Mouse (Mus musculus) forebrain, embryonic 16.5 days (tissue): ENCODE results near the gene Mtch2. TPM values are rescaled to one million over a fixed set of nuclear protein-coding genes. Genes with fewer than 3 reads are reported as not detected.

Source experiments
- ATAC-seq: fragments of 200-750 bp; cut with Nextera tagmentation; 2 replicates; pipeline ENCODE4 v1.8.0; 2017; ENCODE audit warnings: mild to moderate bottlenecking, moderate library complexity
- H3K27ac ChIP-seq: fragments of 300-500 bp; sonication (generic); 2 replicates; pipeline ENCODE4 v1.5.1; 2014; ENCODE audit warnings: low read length, control low read depth
- H3K27me3 ChIP-seq: fragments of 300-500 bp; sonication (generic); replicated peaks from 2 replicates; pipeline ENCODE4 v1.6.1; 2014; ENCODE audit warnings: low read length; ENCODE audit not compliant: control insufficient read depth, insufficient read depth
- H3K36me3 ChIP-seq: fragments of 300-500 bp; sonication (generic); 2 replicates; pipeline ENCODE4 v1.6.1; 2014; ENCODE audit not compliant: control insufficient read depth, insufficient read depth
- H3K4me1 ChIP-seq: fragments of 300-500 bp; sonication (generic); replicated peaks from 2 replicates; pipeline ENCODE4 v1.6.1; 2014; ENCODE audit warnings: low read length; ENCODE audit not compliant: control insufficient read depth, insufficient read depth
- H3K4me2 ChIP-seq: fragments of 300-500 bp; sonication (generic); 2 replicates; pipeline ENCODE4 v1.6.1; 2014; ENCODE audit warnings: mild to moderate bottlenecking, low read length, control low read depth
- H3K4me3 ChIP-seq: fragments of 300-500 bp; sonication (generic); replicated peaks from 2 replicates; pipeline ENCODE4 v1.5.1; 2014; ENCODE audit warnings: mild to moderate bottlenecking, low read length, control low read depth
- H3K9ac ChIP-seq: fragments of 300-500 bp; sonication (generic); replicated peaks from 2 replicates; pipeline ENCODE4 v1.6.1; 2014; ENCODE audit warnings: low read depth, low read length, control low read depth
- H3K9me3 ChIP-seq: fragments of 300-500 bp; sonication (generic); 2 replicates; pipeline ENCODE4 v1.6.1; 2016; ENCODE audit warnings: low read length; ENCODE audit not compliant: control insufficient read depth
- WGBS: fragments of 180-500 bp; shearing (Covaris S2); extraction: QIAGEN DNeasy Blood & Tissue Kit; methylation state at CpG from one replicate; pipeline ENCODE4 v1.1.7; 2014; 5-methylcytosine and 5-hydroxymethylcytosine counted together
- polyA plus RNA-seq: library from polyadenylated mRNA; unstranded; fragments of >200 nt; fragmentation: Nextera tagmentation; extraction: Ambion mirVana; gene quantifications from 2 replicates; pipeline ENCODE4 v1.2.1, GENCODE M21; 2015

Mtch2 gene
- 264 and 287 TPM in 2 replicates for polyA plus RNA-seq

DNA sequence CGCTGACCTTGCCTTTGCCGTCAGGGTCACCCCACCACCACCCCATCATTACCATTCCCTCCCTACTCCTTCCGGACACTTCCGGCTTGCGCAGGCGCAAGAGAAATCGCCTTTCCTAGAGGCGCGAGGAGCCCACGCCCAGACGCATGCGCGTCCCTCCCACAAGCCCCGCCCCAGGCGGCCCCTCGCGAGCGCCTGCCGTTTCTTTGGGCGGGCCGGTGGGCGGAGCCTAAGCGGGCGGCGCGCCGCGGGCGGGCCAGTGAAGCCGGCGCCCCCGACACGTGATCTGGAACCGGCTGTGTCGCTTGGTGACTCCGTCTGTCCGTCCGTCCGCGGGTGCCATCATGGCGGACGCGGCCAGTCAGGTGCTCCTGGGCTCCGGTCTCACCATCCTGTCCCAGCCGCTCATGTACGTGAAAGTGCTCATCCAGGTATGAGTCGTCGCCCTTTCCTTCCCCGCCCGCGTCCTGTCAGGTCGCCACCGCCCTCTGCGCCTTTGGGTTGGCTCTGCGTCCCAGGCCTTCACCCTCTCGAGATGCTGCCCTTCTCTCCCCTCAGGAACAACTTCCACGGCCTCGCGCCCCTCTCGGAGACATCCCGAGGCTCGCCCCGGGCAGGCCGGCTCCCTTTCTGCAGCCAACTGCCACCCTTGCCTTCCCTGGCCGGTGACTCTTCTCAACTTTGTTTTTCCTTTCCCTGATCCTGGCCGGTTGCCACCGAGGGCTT, at the start of gene Mtch2:
TSS of gene Mtch2 (plus strand) at position 201 of the 726 bp plus-strand sequence.
- Histone ChIP-seq H3K9ac (peak within 1 kb of the TSS; percentile 75), H3K36me3 (peaks cover 10% of the 10 kb centered on the region; the same call in 1 of the 2 replicates), H3K4me2 (peak within 1 kb of the TSS; percentile 80), H3K9me3 (no peaks in the 10 kb centered on the region), H3K27me3 (no peaks in the 10 kb centered on the region), H3K4me1 (peaks cover 17% of the 10 kb centered on the region), H3K4me3 (peak within 1 kb of the TSS; percentile 77), H3K27ac (peak within 1 kb of the TSS; percentile 84)
- ATAC-seq, result peak; percentile 96
- under 1% methylated on average over 58 of the region's 67 CpGs for WGBS

- Histone ChIP-seq H3K4me2 (no peak overlapping the region), H3K4me1 (no peaks in the 10 kb centered on the region), H3K4me3 (no peak overlapping the region), H3K36me3 (no peaks in the 10 kb centered on the region), H3K27ac (no peak overlapping the region), H3K9me3 (no peaks in the 10 kb centered on the region), H3K27me3 (no peaks in the 10 kb centered on the region), H3K9ac (no peak overlapping the region)
- no peak for ATAC-seq
- 84% methylated on average over 6 of the region's 6 CpGs for WGBS
These were observed 38.5 kb upstream of the Mtch2 start for GRCm38 (mm10) chr2:90808241-90809126.

- no peaks in the 10 kb centered on the region for H3K4me1 ChIP-seq
- H3K9ac ChIP-seq, result no peak overlapping the region
- no peaks in the 10 kb centered on the region for H3K9me3 ChIP-seq
- no peaks in the 10 kb centered on the region for H3K27me3 ChIP-seq
- H3K4me3 ChIP-seq, result no peak overlapping the region
- no peaks in the 10 kb centered on the region for H3K36me3 ChIP-seq
- no peak for ATAC-seq
- no peak overlapping the region for H3K27ac ChIP-seq
- H3K4me2 ChIP-seq, result no peak overlapping the region
- WGBS, result 87% methylated on average over 8 of the region's 8 CpGs
These were observed 36.2 kb upstream of the Mtch2 start for GRCm38 (mm10) chr2:90810751-90811150.

- no peaks in the 10 kb centered on the region for H3K9me3 ChIP-seq
- 81% methylated on average over 2 of the region's 2 CpGs for WGBS
- no peak for ATAC-seq
These were observed 31.7 kb upstream of the Mtch2 start for GRCm38 (mm10) chr2:90815266-90815665.

DNA sequence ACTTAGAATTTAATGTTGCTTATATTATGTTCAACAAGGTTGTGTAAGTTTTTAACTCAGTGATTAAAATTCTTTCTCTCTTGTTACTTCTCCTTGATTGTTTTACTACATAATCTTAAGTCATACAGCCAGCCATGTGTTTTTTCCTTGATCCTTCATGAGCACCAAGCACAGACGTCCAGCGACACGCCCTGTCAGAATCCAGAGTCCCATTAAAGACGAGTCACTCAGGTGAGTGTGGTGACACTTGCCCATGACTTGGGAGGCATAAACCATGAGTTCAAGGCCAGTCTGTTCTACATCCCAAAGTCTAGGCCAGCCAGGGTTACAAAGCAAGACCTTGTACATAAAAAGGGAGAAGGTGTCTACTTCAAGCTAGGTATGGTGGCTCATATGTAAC, 30.8 kb upstream of the Mtch2 start:
- WGBS, result 84% methylated on average over 4 of the region's 4 CpGs

More at GRCm38 (mm10) chr2:90815266-90815665, 31.7 kb upstream of the Mtch2 start:
- Histone ChIP-seq H3K36me3 (no peaks in the 10 kb centered on the region), H3K27ac (no peak overlapping the region), H3K27me3 (no peaks in the 10 kb centered on the region), H3K4me2 (no peak overlapping the region), H3K4me1 (no peaks in the 10 kb centered on the region), H3K9ac (no peak overlapping the region), H3K4me3 (no peak overlapping the region)

GRCm38 (mm10) chr2:90818710-90819109, 28.2 kb upstream of the Mtch2 start:
- H3K27ac ChIP-seq, result no peak overlapping the region

More for the DNA sequence above, 30.8 kb upstream of the Mtch2 start:
- Histone ChIP-seq H3K27ac (no peak overlapping the region), H3K36me3 (no peaks in the 10 kb centered on the region), H3K27me3 (no peaks in the 10 kb centered on the region), H3K9me3 (no peaks in the 10 kb centered on the region), H3K4me3 (no peak overlapping the region), H3K9ac (no peak overlapping the region), H3K4me1 (no peaks in the 10 kb centered on the region), H3K4me2 (no peak overlapping the region)
- ATAC-seq, result no peak

GRCm38 (mm10) chr2:90820894-90821293, 26.1 kb upstream of the Mtch2 start:
- Histone ChIP-seq H3K36me3 (no peaks in the 10 kb centered on the region), H3K27ac (no peak overlapping the region), H3K4me1 (0 out of 2 replicates have a peak, but pooled peaks cover 2% of the 10 kb centered on the region), H3K4me2 (no peak overlapping the region), H3K9me3 (no peaks in the 10 kb centered on the region), H3K9ac (no peak overlapping the region), H3K4me3 (no peak overlapping the region), H3K27me3 (no peaks in the 10 kb centered on the region)
- WGBS, result 87% methylated on average over 3 of the region's 3 CpGs
- no peak for ATAC-seq

More at GRCm38 (mm10) chr2:90818710-90819109, 28.2 kb upstream of the Mtch2 start:
- Histone ChIP-seq H3K4me1 (no peaks in the 10 kb centered on the region), H3K36me3 (no peaks in the 10 kb centered on the region), H3K9ac (no peak overlapping the region), H3K9me3 (no peaks in the 10 kb centered on the region), H3K4me2 (no peak overlapping the region), H3K4me3 (no peak overlapping the region), H3K27me3 (no peaks in the 10 kb centered on the region)
- 84% methylated on average over 3 of the region's 3 CpGs for WGBS
- ATAC-seq, result no peak

GRCm38 (mm10) chr2:90822978-90823377, 24.0 kb upstream of the Mtch2 start:
- Histone ChIP-seq H3K4me3 (no peak overlapping the region), H3K27me3 (no peaks in the 10 kb centered on the region), H3K9ac (no peak overlapping the region), H3K4me2 (no peak overlapping the region), H3K27ac (no peak overlapping the region), H3K36me3 (no peaks in the 10 kb centered on the region), H3K9me3 (no peaks in the 10 kb centered on the region), H3K4me1 (0 out of 2 replicates have a peak, but pooled peaks cover 2% of the 10 kb centered on the region)
- ATAC-seq, result no peak
- WGBS, result 87% methylated on average over 2 of the region's 2 CpGs

- peaks cover 3% of the 10 kb centered on the region; the same call in 1 of the 2 replicates for H3K4me1 ChIP-seq
- H3K27ac ChIP-seq, result peak overlapping the region; percentile 15; the same call in 1 of the 2 replicates
- H3K4me3 ChIP-seq, result no peak overlapping the region
- H3K9me3 ChIP-seq, result no peaks in the 10 kb centered on the region
- no peak overlapping the region for H3K4me2 ChIP-seq
- no peaks in the 10 kb centered on the region for H3K36me3 ChIP-seq
- no peak overlapping the region for H3K9ac ChIP-seq
- 63% methylated on average over 6 of the region's 6 CpGs for WGBS
- H3K27me3 ChIP-seq, result no peaks in the 10 kb centered on the region
- peak; percentile 89 for ATAC-seq
These were observed 23.2 kb upstream of the Mtch2 start for GRCm38 (mm10) chr2:90823781-90824180.
